In the genomic region with DNA sequence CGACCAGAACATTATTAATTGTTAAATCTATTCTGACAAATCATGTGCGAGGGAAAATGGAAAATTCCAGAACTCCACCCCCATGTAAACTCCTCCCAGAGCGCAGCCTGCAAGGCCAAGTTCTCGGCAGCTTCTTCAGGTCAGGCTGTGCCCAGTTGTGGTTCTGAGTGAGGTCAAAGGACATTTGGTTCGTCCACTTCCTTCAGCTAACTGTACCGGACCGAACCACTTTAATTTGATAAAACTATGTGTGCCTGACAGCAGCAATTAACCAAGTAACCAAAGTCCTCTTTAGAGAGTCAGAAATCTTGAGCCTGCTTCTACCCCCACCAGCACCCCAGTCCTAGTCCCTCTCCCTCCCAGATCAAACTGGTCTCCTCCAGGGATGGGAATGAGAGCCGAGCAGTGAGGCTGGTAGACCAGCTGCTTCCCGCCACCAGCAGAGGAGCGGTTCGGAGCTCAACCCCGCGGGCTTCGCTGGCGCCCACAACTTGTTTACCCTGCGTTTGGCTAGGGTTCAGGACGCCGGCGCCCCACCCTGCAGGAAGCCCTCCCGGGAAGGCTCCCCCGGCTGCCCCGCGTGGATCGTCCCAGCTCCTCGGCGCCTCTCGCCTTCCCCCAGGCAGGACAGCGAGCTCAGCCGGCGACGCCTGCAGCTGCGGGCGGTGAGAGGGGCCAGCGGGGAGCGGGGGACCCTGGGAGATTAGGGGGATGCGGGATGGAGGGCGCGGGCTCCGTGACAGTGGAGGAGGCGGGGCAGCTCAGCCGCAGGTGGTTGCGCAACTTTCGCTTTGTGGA, we compare ENCODE assay signal across 8 mouse cellular contexts. TPM values are rescaled to one million over a fixed set of nuclear protein-coding genes. Genes with fewer than 3 reads are reported as not detected.
DNase-seq lines count a peak whose midpoint lies in the region; ATAC-seq and TF ChIP-seq lines count a peak whose summit lies in the region.

Gene Plscr4, plus strand, starts transcription at position 113 of the 798 bp plus-strand sequence.

- peak within 1 kb of the TSS; percentile 35 to 86 (median 60) for H3K4me3 ChIP-seq in CH12.LX (replicated peaks in 1 of 3; ENCODE audit: low read depth in 2 of 3, low read length in 2 of 3, poor library complexity in 1 of 3)
- peak within 1 kb of the TSS; percentile 87 for H3K4me3 ChIP-seq in bone marrow macrophage, adult 2 months (ENCODE audit: insufficient read depth, low read length)
- peak within 1 kb of the TSS; percentile 72 for H3K4me3 ChIP-seq in forebrain, embryonic 10.5 days
- H3K4me3 ChIP-seq in heart, postnatal 0 days (ENCODE audit: low read depth, low read length): peak within 1 kb of the TSS; percentile 80

- H3K27ac ChIP-seq in CH12.LX (ENCODE audit: insufficient read depth, low read depth): no peak within 1 kb of the TSS
- H3K27ac ChIP-seq in bone marrow macrophage, adult 2 months (ENCODE audit: insufficient read depth, low read depth, low read length): peak within 1 kb of the TSS; percentile 80
- peak within 1 kb of the TSS; percentile 90 for H3K27ac ChIP-seq in forebrain, embryonic 10.5 days
- peak within 1 kb of the TSS; percentile 83 for H3K27ac ChIP-seq in heart, postnatal 0 days (ENCODE audit: low read depth)

- no peak for TF ChIP-seq CTCF in CH12.LX (conservative IDR thresholded peaks at IDR 0.05 in 1 of 2, IDR thresholded peaks at IDR 0.05 in 1 of 2; ENCODE audit: low read depth in 2 of 2, low read length in 2 of 2)
- TF ChIP-seq CTCF in bone marrow macrophage, adult 2 months (IDR thresholded peaks at IDR 0.05; ENCODE audit: low read depth, low read length): no peak
- no peak; the same call in 1 of the 2 replicates for TF ChIP-seq CTCF in heart, postnatal 0 days (IDR thresholded peaks at IDR 0.05; ENCODE audit: low read depth)

- TF ChIP-seq RAD21 in CH12.LX (IDR thresholded peaks at IDR 0.05; ENCODE audit: low read depth, low read length): no peak

- TF ChIP-seq POLR2A in CH12.LX (IDR thresholded peaks at IDR 0.05; ENCODE audit: low read depth, low read length): no peak
- TF ChIP-seq POLR2A in bone marrow macrophage, adult 2 months (IDR thresholded peaks at IDR 0.05; ENCODE audit: borderline replicate concordance, low read depth, low read length): no peak

- TF ChIP-seq EP300 in CH12.LX (IDR thresholded peaks at IDR 0.05; ENCODE audit: low read length): no peak
- no peak for TF ChIP-seq EP300 in heart, postnatal 0 days (IDR thresholded peaks at IDR 0.05; ENCODE audit: low read depth)

- H3K9ac ChIP-seq in CH12.LX (ENCODE audit: insufficient read depth, low read depth): peak within 1 kb of the TSS; percentile 33
- peak within 1 kb of the TSS; percentile 82 for H3K9ac ChIP-seq in heart, postnatal 0 days (replicated peaks; ENCODE audit: low read depth, low read length)

- H3K4me1 ChIP-seq in CH12.LX (ENCODE audit: control insufficient read depth in 1 of 2, insufficient read depth in 2 of 2): peaks cover 0 to 4% of the 10 kb centered on the region in 2 experiments; a peak in 2 of 4 replicates
- H3K4me1 ChIP-seq in bone marrow macrophage, adult 2 months (ENCODE audit: control insufficient read depth, insufficient read depth, low read length): peaks cover 2% of the 10 kb centered on the region; the same call in 1 of the 2 replicates
- H3K4me1 ChIP-seq in forebrain, embryonic 10.5 days: peaks cover 9% of the 10 kb centered on the region
- H3K4me1 ChIP-seq in heart, postnatal 0 days (ENCODE audit: control insufficient read depth, insufficient read depth): 0 out of 2 replicates have a peak, but pooled peaks cover 6% of the 10 kb centered on the region

- 13% methylated on average over 43 of the region's 43 CpGs for WGBS in forebrain, embryonic 10.5 days
- WGBS in heart, postnatal 0 days: 8% methylated on average over 43 of the region's 43 CpGs

- peak within 1 kb of the TSS; percentile 42 for H3K4me2 ChIP-seq in CH12.LX (ENCODE audit: insufficient read depth, low read depth, poor library complexity, severe bottlenecking)
- H3K4me2 ChIP-seq in heart, postnatal 0 days (ENCODE audit: low read depth, low read length): peak within 1 kb of the TSS; percentile 88

- no peaks in the 10 kb centered on the region for H3K36me3 ChIP-seq in CH12.LX (replicated peaks in 1 of 2; ENCODE audit: control insufficient read depth in 1 of 2, insufficient read depth in 1 of 2, low read length in 1 of 2)
- H3K36me3 ChIP-seq in forebrain, embryonic 10.5 days (replicated peaks): no peaks in the 10 kb centered on the region
- no peaks in the 10 kb centered on the region for H3K36me3 ChIP-seq in heart, postnatal 0 days (replicated peaks; ENCODE audit: control insufficient read depth, insufficient read depth, low read length)

- in situ Hi-C loops in CH12.LX (cut with MboI; ENCODE audit: low pct_ligation_motif_present, low pct_unique_long_range_greater_than_20kb, low sequenced_read_pairs): no loop called here

- H3K79me2 ChIP-seq in CH12.LX (replicated peaks; ENCODE audit: control insufficient read depth, extremely low read depth, insufficient read depth, poor library complexity, severe bottlenecking): no peaks in the 10 kb centered on the region

- peak; percentile 74 for ATAC-seq in heart, postnatal 0 days (ENCODE audit: insufficient read depth, low read depth)

- no peaks in the 10 kb centered on the region for H3K27me3 ChIP-seq in CH12.LX (replicated peaks)
- no peaks in the 10 kb centered on the region for H3K27me3 ChIP-seq in forebrain, embryonic 10.5 days (ENCODE audit: poor library complexity, severe bottlenecking)
- no peaks in the 10 kb centered on the region for H3K27me3 ChIP-seq in heart, postnatal 0 days (ENCODE audit: control insufficient read depth, insufficient read depth, low read length)

- no peaks in the 10 kb centered on the region for H3K9me3 ChIP-seq in CH12.LX (replicated peaks; ENCODE audit: low read length)
- H3K9me3 ChIP-seq in forebrain, embryonic 10.5 days: no peaks in the 10 kb centered on the region
- no peaks in the 10 kb centered on the region for H3K9me3 ChIP-seq in heart, postnatal 0 days (replicated peaks; ENCODE audit: control insufficient read depth, low read length)

- no peak for DNase-seq in CH12.LX (ENCODE audit: extremely low read depth)
- peak; percentile 54 for DNase-seq in forebrain, embryonic 10.5 days (ENCODE audit: extremely low spot score, low spot score)
- DNase-seq in heart, postnatal 0 days (ENCODE audit: low spot score): peak; percentile 21
- peak; percentile 77 to 85 for DNase-seq in kidney, postnatal 25 days
- peak; percentile 87 for DNase-seq in lung, postnatal 10 days
- peak; percentile 72 for DNase-seq in ovary, adult 18-20 months (ENCODE audit: low spot score)
- peak; percentile 23 to 48 for DNase-seq in thymus, postnatal 10 days (ENCODE audit: low spot score in 2 of 2)

- dilution Hi-C loops in CH12.LX (cut with MboI; ENCODE audit: extremely low pct_ligation_motif_present, extremely low pct_unique_long_range_greater_than_20kb, low sequenced_read_pairs): no loop called here

TF ChIP-seq in CH12.LX, 34 proteins besides CTCF, POLR2A, EP300 and RAD21:
- no peak for TF ChIP-seq SIN3A (IDR thresholded peaks at IDR 0.05; ENCODE audit: low read length)
- no peak for TF ChIP-seq PAX5 (IDR thresholded peaks at IDR 0.05; ENCODE audit: low read length)
- TF ChIP-seq USF2 (conservative IDR thresholded peaks at IDR 0.05; ENCODE audit: low read depth, low read length): no peak
- TF ChIP-seq MAX (IDR thresholded peaks at IDR 0.05; ENCODE audit: low read length): peak; percentile 21; the same call in 1 of the 2 replicates
- no peak for TF ChIP-seq HCFC1 (IDR thresholded peaks at IDR 0.05; ENCODE audit: low read depth, low read length)
- no peak for TF ChIP-seq MEF2A (IDR thresholded peaks at IDR 0.05; ENCODE audit: borderline replicate concordance, low read depth, low read length)
- no peak for TF ChIP-seq TBP (conservative IDR thresholded peaks at IDR 0.05; ENCODE audit: low read depth, low read length)

RNA-seq across cellular contexts. Expression of gene Plscr4, which starts in this region (rescaled TPM):
- total RNA-seq in CH12.LX (2012; rRNA removed) (not detected in 2 replicates), CH12.LX (2014; rRNA removed) (0.07 TPM in 1 of 2 replicates, not detected in the other)
- polyA plus RNA-seq in CH12.LX (2012; ENCODE audit: insufficient read length, low read depth): 0.10 TPM in 1 of 2 replicates, not detected in the other
- 10.8 and 13.3 TPM in 2 replicates for polyA plus RNA-seq in bone marrow macrophage, adult 2 months (2012; ENCODE audit: insufficient read depth, insufficient read length, missing spikeins)
- polyA plus RNA-seq in forebrain, embryonic 10.5 days (2016; fragmentation: Nextera tagmentation; extraction: Ambion mirVana): 0.63 and 1.1 TPM in 2 replicates
- 6.6 and 11.4 TPM in 2 replicates for total RNA-seq in heart, postnatal 0 days (2014; rRNA removed; ENCODE audit: low replicate concordance)
- polyA plus RNA-seq in heart, postnatal 0 days (2015; fragmentation: Nextera tagmentation; extraction: Ambion mirVana): 9.0 and 9.2 TPM in 2 replicates
